Mouse (Mus musculus): ENCODE results near the gene Spin2c. TPM values are rescaled to one million over a fixed set of nuclear protein-coding genes. Genes with fewer than 3 reads are reported as not detected.

Spin2c gene
- total RNA-seq (2021) = 1 to 10 TPM in 1 of 2 experiments, under 1 TPM in 1; 0.96 to 1.8 TPM
- long read RNA-seq, experiment 1 = 0 reads
- long read RNA-seq, experiment 2 = 0 reads

DNA sequence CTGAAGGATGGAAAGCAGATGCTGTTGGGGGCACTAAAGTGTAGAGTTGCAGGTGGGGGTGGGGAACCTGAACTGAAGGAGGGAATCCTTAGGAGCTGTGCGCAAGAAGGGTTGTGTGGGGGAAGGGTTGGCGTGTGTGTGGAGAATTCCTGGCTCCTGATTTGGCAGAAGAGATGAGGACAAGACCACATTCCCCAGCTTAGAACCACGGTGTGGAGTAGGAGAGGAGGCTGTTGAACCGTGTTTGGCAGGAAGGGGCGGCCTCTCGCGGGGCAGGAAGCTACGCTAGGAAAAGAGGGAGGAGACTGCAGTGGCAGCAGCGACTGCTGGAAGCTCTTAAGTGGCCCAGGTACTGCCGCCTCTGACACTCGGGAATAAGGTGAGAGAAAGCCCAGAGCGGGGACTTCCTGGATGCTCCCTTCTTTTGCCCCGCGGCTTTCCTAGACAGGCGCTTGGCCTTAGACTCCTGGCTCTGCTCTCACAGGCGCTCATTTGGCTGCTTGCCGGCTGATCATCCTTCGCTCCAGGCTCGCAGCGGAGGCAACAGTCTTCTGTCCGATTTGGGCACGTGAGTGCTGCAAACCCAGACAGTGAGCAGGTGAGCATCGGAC is at the start of gene Spin2c:
TSS of gene Spin2c (plus strand) at position 275 of the 611 bp plus-strand sequence.
- peak; percentile 30 for DNase-seq

DNA sequence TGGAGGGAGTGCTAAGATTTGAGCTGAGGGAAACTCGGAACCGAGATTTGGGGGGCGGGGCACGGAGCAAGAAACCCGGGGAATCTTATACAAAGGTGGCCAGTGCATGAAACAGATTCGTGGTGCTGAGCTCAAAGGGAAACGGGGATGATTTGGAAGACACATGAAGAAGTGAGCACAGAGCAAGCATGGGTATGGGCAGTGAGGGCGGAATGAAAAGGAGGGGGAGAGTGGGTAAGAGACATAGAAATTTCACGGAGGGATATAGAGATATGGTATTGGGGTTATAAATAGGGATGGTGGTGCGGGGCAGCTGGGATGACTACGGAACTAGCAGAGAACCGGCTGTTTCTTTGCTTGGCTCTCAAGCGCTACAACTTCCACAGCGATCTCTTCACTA is 581 bp downstream of the Spin2c start:
- DNase-seq = no peak

Other genes with a start within 250 kb of the Spin2c start
- 10 to 100 TPM in 1 of 2 experiments, 1 to 10 TPM in 1; 8.1 to 10.9 TPM for gene Kctd12b, start 135.8 kb upstream of the Spin2c start, total RNA-seq (2021)
- gene Nbdy, start 108.6 kb upstream of the Spin2c start, total RNA-seq (2021) = 10 to 100 TPM; 24.9 to 26.0 TPM
- not detected for gene Samt1, start 180.4 kb downstream of the Spin2c start, total RNA-seq (2021)
- not detected for gene 4921511M17Rik, start 201.6 kb downstream of the Spin2c start, total RNA-seq (2021)
- gene Gm10057, start 222.8 kb downstream of the Spin2c start, total RNA-seq (2021) = not detected